Mouse (Mus musculus) kidney, postnatal 0 days (tissue): ENCODE measurements at regions not wholly inside any gene's neighbourhood (a gene's known extent, or its start where the extent isn't known, plus 50 kb on each side); places are given as distances from the start of the nearest gene placed in this dataset.

Source experiments
- ATAC-seq: fragments of 200-750 bp; cut with Nextera tagmentation; replicated peaks from 2 replicates; pipeline ENCODE4 v1.8.0; 2017; ENCODE audit warnings: low read depth, moderate number of reproducible peaks, moderate TSS enrichment, moderate library complexity; ENCODE audit not compliant: low FRiP score
- DNase-seq: peaks from one replicate; pipeline ENCODE4 v3.0.0-alpha.2; 2016; ENCODE audit warnings: low spot score
- H3K27ac ChIP-seq: fragments of 300-500 bp; sonication (generic); 2 replicates; pipeline ENCODE4 v1.5.1; 2014; ENCODE audit warnings: mild to moderate bottlenecking
- H3K27me3 ChIP-seq: fragments of 300-500 bp; sonication (generic); 2 replicates; pipeline ENCODE4 v1.6.1; 2014; ENCODE audit warnings: low read length, mixed read lengths; ENCODE audit not compliant: insufficient read depth
- H3K36me3 ChIP-seq: fragments of 300-500 bp; sonication (generic); 2 replicates; pipeline ENCODE4 v1.6.1; 2014; ENCODE audit warnings: low read length, mixed read lengths; ENCODE audit not compliant: insufficient read depth
- H3K4me1 ChIP-seq: fragments of 300-500 bp; sonication (generic); replicated peaks from 2 replicates; pipeline ENCODE4 v1.6.1; 2014; ENCODE audit warnings: antibody characterized with exemption, low read length, mixed read lengths; ENCODE audit not compliant: insufficient read depth
- H3K4me2 ChIP-seq: fragments of 300-500 bp; sonication (generic); 2 replicates; pipeline ENCODE4 v1.6.1; 2014; ENCODE audit warnings: mild to moderate bottlenecking, low read length, moderate library complexity, mixed read lengths
- H3K4me3 ChIP-seq: fragments of 300-500 bp; sonication (generic); replicated peaks from 2 replicates; pipeline ENCODE4 v1.5.1; 2014; ENCODE audit warnings: low read depth, low read length
- H3K9ac ChIP-seq: fragments of 300-500 bp; sonication (generic); 2 replicates; pipeline ENCODE4 v1.6.1; 2014; ENCODE audit warnings: low read depth, low read length
- H3K9me3 ChIP-seq: fragments of 300-500 bp; sonication (generic); replicated peaks from 2 replicates; pipeline ENCODE4 v1.6.1; 2016; ENCODE audit warnings: low read length, inconsistent platforms, mixed read lengths
- CTCF ChIP-seq: IDR thresholded peaks from 2 replicates; pipeline ENCODE4 v1.5.1; 2016; ENCODE audit warnings: antibody characterized with exemption, low read depth, mild to moderate bottlenecking, moderate library complexity
- WGBS: fragments of 180-500 bp; shearing (Covaris S2); extraction: QIAGEN DNeasy Blood & Tissue Kit; methylation state at CpG from one replicate; pipeline ENCODE4 v1.1.7; 2014; 5-methylcytosine and 5-hydroxymethylcytosine counted together

- no peak for TF ChIP-seq CTCF
- Histone ChIP-seq H3K4me2 (no peak overlapping the region), H3K27ac (no peak overlapping the region), H3K4me3 (no peak overlapping the region), H3K9me3 (no peaks in the 10 kb centered on the region), H3K36me3 (no peaks in the 10 kb centered on the region), H3K9ac (no peak overlapping the region), H3K4me1 (no peaks in the 10 kb centered on the region), H3K27me3 (no peaks in the 10 kb centered on the region)
- ATAC-seq = no peak
- no peak for DNase-seq
- 58% methylated on average over 6 of the region's 6 CpGs for WGBS
Observed at GRCm38 (mm10) chr14:61885241-61886015, 278.2 kb downstream of the Kcnrg start.

- no peaks in the 10 kb centered on the region for H3K4me1 ChIP-seq
- WGBS = 79% methylated on average over 8 of the region's 8 CpGs
- H3K36me3 ChIP-seq = no peaks in the 10 kb centered on the region
- DNase-seq (no peak), ATAC-seq (no peak)
- no peak overlapping the region for H3K4me3 ChIP-seq
- no peaks in the 10 kb centered on the region for H3K27me3 ChIP-seq
- H3K9me3 ChIP-seq = no peaks in the 10 kb centered on the region
- no peak overlapping the region for H3K9ac ChIP-seq
- no peak for TF ChIP-seq CTCF
- no peak overlapping the region for H3K27ac ChIP-seq
- no peak overlapping the region for H3K4me2 ChIP-seq
Observed at GRCm38 (mm10) chr14:61889626-61890025, 282.4 kb downstream of the Kcnrg start.

GRCm38 (mm10) chr14:61893786-61894185, 286.5 kb downstream of the Kcnrg start:
- 77% methylated on average over 3 of the region's 3 CpGs for WGBS
- H3K4me3 ChIP-seq = no peak overlapping the region
- H3K36me3 ChIP-seq = no peaks in the 10 kb centered on the region
- no peaks in the 10 kb centered on the region for H3K27me3 ChIP-seq
- no peak overlapping the region for H3K9ac ChIP-seq
- TF ChIP-seq CTCF = no peak
- ATAC-seq (no peak), DNase-seq (no peak)
- no peak overlapping the region for H3K27ac ChIP-seq
- no peaks in the 10 kb centered on the region for H3K9me3 ChIP-seq
- H3K4me1 ChIP-seq = no peaks in the 10 kb centered on the region
- no peak overlapping the region for H3K4me2 ChIP-seq

GRCm38 (mm10) chr14:61896879-61897278, 289.6 kb downstream of the Kcnrg start:
- no peak overlapping the region for H3K27ac ChIP-seq
- no peak overlapping the region for H3K9ac ChIP-seq
- H3K9me3 ChIP-seq = no peaks in the 10 kb centered on the region
- no peak overlapping the region for H3K4me3 ChIP-seq
- DNase-seq (no peak), ATAC-seq (no peak)
- H3K4me2 ChIP-seq = no peak overlapping the region
- H3K27me3 ChIP-seq = no peaks in the 10 kb centered on the region
- no peak for TF ChIP-seq CTCF
- H3K4me1 ChIP-seq = no peaks in the 10 kb centered on the region
- H3K36me3 ChIP-seq = no peaks in the 10 kb centered on the region
- 63% methylated on average over 5 of the region's 5 CpGs for WGBS

GRCm38 (mm10) chr14:61898664-61899063, 291.4 kb downstream of the Kcnrg start:
- Histone ChIP-seq H3K27me3 (no peaks in the 10 kb centered on the region), H3K36me3 (no peaks in the 10 kb centered on the region), H3K4me3 (no peak overlapping the region), H3K27ac (no peak overlapping the region), H3K9me3 (no peaks in the 10 kb centered on the region), H3K4me1 (no peaks in the 10 kb centered on the region), H3K9ac (no peak overlapping the region), H3K4me2 (no peak overlapping the region)
- no peak for TF ChIP-seq CTCF
- 88% methylated on average over 10 of the region's 10 CpGs for WGBS
- DNase-seq (no peak), ATAC-seq (no peak)

GRCm38 (mm10) chr14:61904426-61905124, 297.3 kb downstream of the Kcnrg start:
- Histone ChIP-seq H3K4me1 (no peaks in the 10 kb centered on the region), H3K36me3 (no peaks in the 10 kb centered on the region), H3K27me3 (no peaks in the 10 kb centered on the region), H3K4me2 (no peak overlapping the region), H3K27ac (no peak overlapping the region), H3K9me3 (no peaks in the 10 kb centered on the region), H3K9ac (no peak overlapping the region), H3K4me3 (no peak overlapping the region)
- 52% methylated on average over 4 of the region's 4 CpGs for WGBS
- no peak for TF ChIP-seq CTCF
- no peak for ATAC-seq
- peak; percentile 21 for DNase-seq
